Mouse (Mus musculus) kidney, embryonic 15.5 days (tissue): ENCODE measurements at regions not wholly inside any gene's neighbourhood (a gene's known extent, or its start where the extent isn't known, plus 50 kb on each side); places are given as distances from the start of the nearest gene placed in this dataset.

Experiments used
- ATAC-seq: fragments of 200-750 bp; cut with Nextera tagmentation; replicated peaks from 2 replicates; pipeline ENCODE4 v1.8.0; 2017; ENCODE audit warnings: moderate TSS enrichment; ENCODE audit not compliant: low FRiP score
- H3K27ac ChIP-seq: fragments of 300-500 bp; sonication (generic); 2 replicates; pipeline ENCODE4 v1.5.1; 2015; ENCODE audit warnings: mild to moderate bottlenecking, inconsistent platforms
- H3K27me3 ChIP-seq: fragments of 300-500 bp; sonication (generic); 2 replicates; pipeline ENCODE4 v1.6.1; 2015; ENCODE audit warnings: inconsistent platforms
- H3K36me3 ChIP-seq: fragments of 300-500 bp; sonication (generic); 2 replicates; pipeline ENCODE4 v1.6.1; 2015; ENCODE audit warnings: inconsistent platforms
- H3K4me1 ChIP-seq: fragments of 300-500 bp; sonication (generic); 2 replicates; pipeline ENCODE4 v1.6.1; 2015; ENCODE audit warnings: inconsistent platforms
- H3K4me2 ChIP-seq: fragments of 300-500 bp; sonication (generic); 2 replicates; pipeline ENCODE4 v1.6.1; 2015; ENCODE audit warnings: moderate library complexity, mild to moderate bottlenecking, inconsistent platforms
- H3K4me3 ChIP-seq: fragments of 300-500 bp; sonication (generic); replicated peaks from 2 replicates; pipeline ENCODE4 v1.5.1; 2015; ENCODE audit warnings: mild to moderate bottlenecking, inconsistent platforms
- H3K9ac ChIP-seq: fragments of 300-500 bp; sonication (generic); 2 replicates; pipeline ENCODE4 v1.6.1; 2015; ENCODE audit warnings: mild to moderate bottlenecking, inconsistent platforms
- H3K9me3 ChIP-seq: fragments of 300-500 bp; sonication (generic); replicated peaks from 2 replicates; pipeline ENCODE4 v1.6.1; 2016; ENCODE audit warnings: inconsistent platforms
- WGBS: fragments of 180-500 bp; shearing (Covaris S2); methylation state at CpG from one replicate; pipeline ENCODE4 v1.1.7; 2015; ENCODE audit warnings: mixed read lengths; 5-methylcytosine and 5-hydroxymethylcytosine counted together

GRCm38 (mm10) chr17:84083307-84084263 lies 104.2 kb downstream of the Zfp36l2 start:
- Histone ChIP-seq H3K9me3 (no peaks in the 10 kb centered on the region), H3K36me3 (no peaks in the 10 kb centered on the region), H3K27me3 (no peaks in the 10 kb centered on the region), H3K27ac (peak overlapping the region; percentile 57), H3K9ac (no peak overlapping the region), H3K4me2 (no peak overlapping the region), H3K4me3 (no peak overlapping the region), H3K4me1 (peaks cover 45% of the 10 kb centered on the region)
- WGBS = 62% methylated on average over 16 of the region's 16 CpGs
- ATAC-seq = 0 out of 2 replicates have a peak, but pooled peaks have one; percentile 34

GRCm38 (mm10) chr17:84082571-84082970 lies 105.2 kb downstream of the Zfp36l2 start:
- H3K27me3 ChIP-seq = no peaks in the 10 kb centered on the region
- WGBS = 91% methylated on average over 5 of the region's 5 CpGs
- no peak overlapping the region for H3K4me3 ChIP-seq
- H3K27ac ChIP-seq = peak overlapping the region; percentile 51; the same call in 1 of the 2 replicates
- no peak overlapping the region for H3K9ac ChIP-seq
- H3K9me3 ChIP-seq = no peaks in the 10 kb centered on the region
- no peak for ATAC-seq
- peaks cover 45% of the 10 kb centered on the region for H3K4me1 ChIP-seq
- H3K36me3 ChIP-seq = no peaks in the 10 kb centered on the region
- H3K4me2 ChIP-seq = no peak overlapping the region

GRCm38 (mm10) chr17:84081751-84082352 lies 105.9 kb downstream of the Zfp36l2 start:
- Histone ChIP-seq H3K36me3 (no peaks in the 10 kb centered on the region), H3K4me2 (no peak overlapping the region), H3K27ac (peak overlapping the region; percentile 51; the same call in 1 of the 2 replicates), H3K27me3 (no peaks in the 10 kb centered on the region), H3K9me3 (no peaks in the 10 kb centered on the region), H3K4me1 (peaks cover 45% of the 10 kb centered on the region), H3K4me3 (no peak overlapping the region), H3K9ac (no peak overlapping the region)
- WGBS = 37% methylated on average over 8 of the region's 8 CpGs
- peak; percentile 57 for ATAC-seq

GRCm38 (mm10) chr17:84075081-84075938 lies 112.4 kb downstream of the Zfp36l2 start:
- Histone ChIP-seq H3K9ac (no peak overlapping the region), H3K4me3 (no peak overlapping the region), H3K4me1 (peaks cover 25% of the 10 kb centered on the region), H3K36me3 (no peaks in the 10 kb centered on the region), H3K9me3 (no peaks in the 10 kb centered on the region), H3K27ac (peak overlapping the region; percentile 64; the same call in 1 of the 2 replicates), H3K4me2 (no peak overlapping the region), H3K27me3 (no peaks in the 10 kb centered on the region)
- ATAC-seq = no peak
- WGBS = 74% methylated on average over 3 of the region's 3 CpGs

GRCm38 (mm10) chr17:84074000-84074782 lies 113.6 kb downstream of the Zfp36l2 start:
- H3K27me3 ChIP-seq = no peaks in the 10 kb centered on the region
- no peaks in the 10 kb centered on the region for H3K9me3 ChIP-seq
- H3K4me3 ChIP-seq = no peak overlapping the region
- 70% methylated on average over 10 of the region's 10 CpGs for WGBS
- no peak overlapping the region for H3K4me2 ChIP-seq
- H3K9ac ChIP-seq = no peak overlapping the region
- H3K4me1 ChIP-seq = peaks cover 25% of the 10 kb centered on the region
- no peaks in the 10 kb centered on the region for H3K36me3 ChIP-seq
- no peak for ATAC-seq
- peak overlapping the region; percentile 64 for H3K27ac ChIP-seq

DNA sequence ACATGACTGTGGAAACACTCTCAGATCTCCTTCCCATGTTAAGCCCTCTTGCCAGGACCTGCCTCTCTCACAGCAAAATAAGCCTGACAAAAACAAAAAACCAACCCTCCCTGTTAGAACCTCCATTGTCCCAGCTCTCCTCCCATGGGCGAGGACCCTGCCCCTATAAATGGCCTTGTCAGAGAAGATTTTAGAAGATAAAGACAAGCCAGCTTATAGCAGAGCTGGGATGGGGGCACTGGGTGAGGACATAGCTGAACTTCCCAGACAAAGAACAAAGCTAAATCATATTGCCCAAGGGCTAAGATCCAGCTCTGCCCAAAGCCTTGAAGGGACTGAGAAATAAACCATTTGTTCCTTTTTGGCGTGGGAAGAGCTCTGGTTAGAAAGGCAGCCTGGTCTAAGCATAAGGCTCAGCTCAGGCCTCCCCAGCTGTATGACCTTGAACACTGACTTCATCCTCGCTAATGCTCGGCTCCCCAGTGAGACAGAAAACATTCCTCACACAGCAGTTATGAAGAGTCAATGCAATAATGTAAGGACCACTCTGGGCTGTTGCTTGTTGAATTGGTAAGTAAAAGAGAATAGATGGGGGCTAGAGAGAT lies 115.2 kb downstream of the Zfp36l2 start:
- Histone ChIP-seq H3K27me3 (no peaks in the 10 kb centered on the region), H3K4me3 (no peak overlapping the region), H3K27ac (peak overlapping the region; percentile 73), H3K36me3 (no peaks in the 10 kb centered on the region), H3K4me1 (peaks cover 25% of the 10 kb centered on the region), H3K9me3 (no peaks in the 10 kb centered on the region), H3K4me2 (no peak overlapping the region), H3K9ac (no peak overlapping the region)
- ATAC-seq = peak; percentile 47; the same call in 1 of the 2 replicates
- WGBS = 43% methylated on average over 4 of the region's 4 CpGs

- no peaks in the 10 kb centered on the region for H3K27me3 ChIP-seq
- ATAC-seq = no peak
- H3K4me1 ChIP-seq = peaks cover 25% of the 10 kb centered on the region
- H3K4me2 ChIP-seq = no peak overlapping the region
- no peaks in the 10 kb centered on the region for H3K36me3 ChIP-seq
- peak overlapping the region; percentile 73; the same call in 1 of the 2 replicates for H3K27ac ChIP-seq
- no peak overlapping the region for H3K4me3 ChIP-seq
- H3K9me3 ChIP-seq = no peaks in the 10 kb centered on the region
- H3K9ac ChIP-seq = no peak overlapping the region
- 92% methylated on average over 2 of the region's 2 CpGs for WGBS
These were observed 115.9 kb downstream of the Zfp36l2 start for GRCm38 (mm10) chr17:84071855-84072254.

DNA sequence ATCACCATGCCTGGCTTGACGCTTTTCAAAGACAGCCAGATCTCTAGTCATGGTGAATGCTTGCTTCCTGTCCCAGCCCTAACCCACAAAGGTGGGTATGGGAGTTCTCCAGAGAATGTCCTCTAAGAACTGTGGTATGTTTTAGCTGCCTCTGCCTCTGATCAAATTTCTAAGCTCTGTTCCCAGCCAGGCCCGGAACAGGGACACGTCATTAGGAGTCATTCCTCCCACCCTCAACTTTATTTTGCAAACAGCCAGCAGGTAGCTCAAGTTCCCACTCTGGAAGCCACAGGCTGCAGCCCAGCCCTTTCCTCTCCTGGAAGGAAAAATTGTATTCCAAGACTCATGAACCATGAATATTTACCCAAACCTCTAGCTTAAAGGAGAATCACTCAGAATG lies 117.2 kb downstream of the Zfp36l2 start:
- Histone ChIP-seq H3K9me3 (no peaks in the 10 kb centered on the region), H3K9ac (no peak overlapping the region), H3K27me3 (no peaks in the 10 kb centered on the region), H3K4me3 (no peak overlapping the region), H3K36me3 (no peaks in the 10 kb centered on the region), H3K27ac (peak overlapping the region; percentile 28; the same call in 1 of the 2 replicates), H3K4me1 (peaks cover 19% of the 10 kb centered on the region), H3K4me2 (no peak overlapping the region)
- WGBS = 41% methylated on average over 3 of the region's 3 CpGs
- ATAC-seq = no peak; the same call in 1 of the 2 replicates

DNA sequence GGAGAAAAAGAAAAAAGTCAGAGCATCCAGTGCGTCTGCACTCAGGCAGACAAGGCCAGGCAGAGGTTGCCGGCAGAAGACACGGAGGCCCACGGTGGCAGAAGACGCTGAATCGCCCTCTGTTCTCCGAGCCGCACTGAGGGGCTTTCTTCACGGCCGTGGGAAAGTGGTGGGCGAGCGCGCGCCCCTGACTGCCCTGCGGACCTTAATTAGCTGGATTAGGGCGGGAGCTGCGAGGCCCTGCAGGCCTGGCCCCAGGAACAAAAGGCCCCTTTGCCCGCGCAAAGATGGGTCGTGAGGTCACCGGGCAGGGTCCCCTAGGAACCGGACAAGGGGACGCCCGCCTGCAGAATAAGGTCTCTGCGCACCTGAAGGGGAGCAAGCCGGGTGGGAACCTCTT lies 120.6 kb downstream of the Zfp36l2 start:
- Histone ChIP-seq H3K4me3 (no peak overlapping the region), H3K9ac (no peak overlapping the region), H3K27ac (no peak overlapping the region), H3K4me2 (no peak overlapping the region), H3K9me3 (no peaks in the 10 kb centered on the region), H3K4me1 (peaks cover 6% of the 10 kb centered on the region; the same call in 1 of the 2 replicates), H3K27me3 (no peaks in the 10 kb centered on the region), H3K36me3 (no peaks in the 10 kb centered on the region)
- no peak for ATAC-seq
- WGBS = 61% methylated on average over 26 of the region's 26 CpGs

DNA sequence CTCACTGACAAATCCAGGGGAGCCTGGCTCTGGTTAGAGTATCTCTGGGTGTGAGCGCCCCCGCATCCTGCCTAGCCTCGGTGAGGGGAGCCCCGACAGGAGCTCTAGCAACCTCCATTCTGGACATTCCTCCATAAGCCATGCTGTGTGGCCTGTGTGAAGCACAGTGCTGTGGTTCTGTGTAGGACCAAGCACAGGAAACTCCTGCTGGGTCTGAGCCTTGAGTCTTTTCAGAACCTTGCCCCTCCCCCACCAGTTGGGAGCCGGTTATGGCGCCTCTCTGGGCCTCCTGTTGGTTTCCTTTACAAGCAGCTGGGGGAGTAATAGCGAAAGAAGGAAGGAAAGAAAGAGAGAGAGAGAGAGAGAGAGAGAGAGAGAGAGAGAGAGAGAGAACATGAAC lies 124.0 kb downstream of the Zfp36l2 start:
- Histone ChIP-seq H3K4me3 (no peak overlapping the region), H3K9ac (no peak overlapping the region), H3K4me2 (no peak overlapping the region), H3K9me3 (no peaks in the 10 kb centered on the region), H3K4me1 (peaks cover 23% of the 10 kb centered on the region), H3K27ac (no peak overlapping the region), H3K36me3 (no peaks in the 10 kb centered on the region), H3K27me3 (no peaks in the 10 kb centered on the region)
- WGBS = 52% methylated on average over 7 of the region's 7 CpGs
- ATAC-seq = no peak

GRCm38 (mm10) chr17:84061621-84062020 lies 126.1 kb downstream of the Zfp36l2 start:
- WGBS = 73% methylated on average over 6 of the region's 6 CpGs

More at GRCm38 (mm10) chr17:84061621-84062020, 126.1 kb downstream of the Zfp36l2 start:
- no peak for ATAC-seq
- H3K27ac ChIP-seq = no peak overlapping the region
- no peak overlapping the region for H3K9ac ChIP-seq
- H3K4me3 ChIP-seq = no peak overlapping the region
- H3K4me2 ChIP-seq = no peak overlapping the region
- no peaks in the 10 kb centered on the region for H3K36me3 ChIP-seq
- H3K9me3 ChIP-seq = no peaks in the 10 kb centered on the region
- peaks cover 42% of the 10 kb centered on the region for H3K4me1 ChIP-seq
- H3K27me3 ChIP-seq = no peaks in the 10 kb centered on the region
